Mouse (Mus musculus) MEL-GATA-1-ER (cell line): ENCODE data around the gene Necab3.
A peak's percentile ranks its signal among the peaks of the same experiment; 100 is the strongest.

Experiments used
- DNase-seq: peaks from one replicate; pipeline ENCODE4 v3.0.0-alpha.2; 2012; ENCODE audit warnings: low read depth; ENCODE audit errors: extremely low read depth

Gene Necab3

DNA sequence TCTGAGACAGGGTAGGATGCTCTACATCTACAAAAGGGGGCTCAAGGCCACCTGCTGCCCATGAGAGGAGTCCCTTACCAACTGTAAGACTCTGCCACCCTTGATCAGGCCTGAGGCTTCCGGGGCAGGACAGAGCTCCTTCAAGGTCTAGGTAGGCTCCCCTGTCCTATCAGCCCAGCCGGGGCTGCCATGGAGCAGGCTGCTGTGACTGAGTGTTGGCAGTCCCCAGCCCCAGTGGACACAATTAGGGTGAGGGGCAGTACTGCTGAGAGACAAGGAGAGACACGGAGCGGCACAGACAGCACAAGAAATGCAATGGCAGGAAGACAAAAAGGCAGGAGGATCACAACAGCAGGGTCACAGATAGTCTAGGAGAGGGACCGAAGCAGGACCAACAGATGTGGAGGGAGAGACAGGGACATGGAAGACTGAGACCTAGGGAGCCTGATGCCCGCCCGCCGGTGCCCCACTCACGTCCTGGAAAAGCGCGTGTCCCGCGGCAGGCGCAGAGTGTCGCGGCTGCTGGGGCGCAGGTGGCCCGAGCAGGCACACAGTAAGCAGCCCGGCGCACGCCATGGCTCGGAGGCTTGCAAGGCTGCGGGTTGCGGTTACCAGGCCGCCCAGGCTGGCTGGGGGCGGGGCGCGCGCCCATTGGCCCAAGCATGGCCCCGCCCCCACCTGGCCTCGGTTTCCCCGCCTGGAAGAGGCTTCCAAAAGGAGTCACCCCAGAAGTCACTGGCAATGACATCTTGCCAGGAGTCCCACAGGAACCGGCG lies at the start of gene Necab3:
Gene Necab3, minus strand, starts transcription at position 627 of the 776 bp plus-strand sequence.
- no peak for DNase-seq

DNA sequence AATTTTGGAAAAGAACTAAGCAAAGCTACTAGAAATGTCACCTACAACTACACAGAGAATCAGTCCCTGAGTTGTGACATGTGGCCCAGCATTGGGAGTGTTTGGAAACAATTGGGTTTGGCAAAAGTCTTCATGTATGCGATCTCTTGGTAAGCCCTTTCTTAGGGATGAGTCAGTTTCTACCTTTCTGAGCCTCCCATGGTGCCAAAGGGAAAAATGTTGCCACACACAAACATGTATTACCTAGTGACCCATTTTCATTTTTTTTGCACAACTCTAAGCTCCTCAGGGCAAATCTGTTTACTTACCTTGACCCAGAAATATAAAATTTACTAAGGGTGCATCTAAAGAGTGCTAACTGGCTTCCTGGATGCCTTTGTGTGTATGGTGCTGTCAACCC lies 48.3 kb upstream of the Necab3 start:
- no peak for DNase-seq

GRCm38 (mm10) chr2:154604156-154604555 lies 45.5 kb upstream of the Necab3 start:
- DNase-seq = no peak

DNA sequence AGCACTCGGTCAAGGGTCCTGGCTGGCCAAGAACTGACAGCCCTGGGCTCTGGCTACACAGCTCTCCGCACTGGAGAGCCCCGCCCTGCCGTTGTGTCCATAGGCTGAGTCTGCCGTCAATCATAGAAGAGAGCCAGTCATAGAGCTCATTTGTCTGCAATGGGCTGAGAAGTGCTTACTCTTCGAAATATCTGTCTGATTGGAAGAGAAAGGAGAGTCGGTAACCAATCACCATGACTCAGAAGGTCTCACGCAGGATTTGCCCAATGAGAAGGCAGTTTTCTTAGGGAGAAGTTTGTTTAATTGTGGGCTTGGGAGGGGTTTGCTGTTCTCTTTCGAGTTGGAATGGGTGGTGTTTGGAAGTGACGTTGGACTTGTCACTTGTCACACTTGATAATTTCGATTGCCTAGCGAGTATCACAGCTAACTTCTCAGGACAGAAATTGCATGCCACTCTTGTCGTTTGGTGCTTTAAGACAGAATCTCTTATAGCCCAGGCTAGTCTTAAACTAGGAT lies 45.0 kb upstream of the Necab3 start, which contains the start of gene Pxmp4:
Gene Pxmp4, minus strand, starts transcription at position 71 of the 516 bp plus-strand sequence.
- DNase-seq = peak; percentile 100

DNA sequence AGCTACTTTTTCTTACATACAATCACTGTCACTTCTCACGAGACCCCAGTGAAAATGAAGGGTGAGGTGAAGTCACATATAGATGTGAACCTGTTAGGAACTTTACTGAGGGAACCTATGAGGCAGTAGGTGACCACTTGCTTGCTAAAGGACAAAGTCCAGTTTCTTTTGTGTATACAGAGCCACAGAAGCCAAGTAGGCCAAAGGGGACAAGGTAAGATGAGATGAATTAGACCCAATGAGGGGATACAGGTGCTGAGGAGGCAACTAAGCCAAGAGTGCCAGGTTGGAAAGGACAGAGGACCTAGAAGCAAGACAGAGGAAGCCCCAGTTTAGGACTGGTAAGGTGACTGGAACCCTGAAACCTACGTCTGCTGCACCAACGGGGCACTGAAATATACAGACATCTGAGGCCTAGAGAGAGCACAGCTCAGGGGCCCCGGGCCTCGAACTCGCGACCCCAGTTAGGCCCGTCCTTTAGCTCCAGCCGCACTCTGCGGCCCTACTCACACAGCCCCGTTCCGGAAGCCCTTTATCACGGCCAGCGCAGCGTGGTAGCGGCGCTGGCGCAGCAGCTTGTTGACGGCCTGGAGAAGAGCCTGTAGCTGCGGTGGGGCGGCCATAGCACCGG lies 44.4 kb upstream of the Necab3 start:
- DNase-seq = no peak

DNA sequence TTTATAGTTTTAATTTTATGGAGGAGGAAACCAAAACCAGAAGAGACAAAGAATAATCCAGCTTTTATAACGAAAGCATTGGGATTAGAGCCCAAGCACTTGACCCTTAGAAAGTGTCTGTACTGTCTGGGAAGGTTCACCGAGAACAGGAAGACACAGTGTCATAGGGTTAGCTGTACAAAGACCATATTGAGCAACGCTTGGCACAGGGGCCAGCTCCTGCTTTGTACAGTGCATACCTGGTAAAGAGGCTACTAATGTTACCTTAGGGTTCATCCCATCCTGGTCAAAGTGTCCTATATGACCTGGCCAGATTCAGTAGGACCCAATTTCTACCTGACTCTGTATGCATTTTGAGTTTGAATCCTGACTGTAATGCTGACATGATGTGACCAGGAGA lies 42.6 kb upstream of the Necab3 start:
- no peak for DNase-seq

DNA sequence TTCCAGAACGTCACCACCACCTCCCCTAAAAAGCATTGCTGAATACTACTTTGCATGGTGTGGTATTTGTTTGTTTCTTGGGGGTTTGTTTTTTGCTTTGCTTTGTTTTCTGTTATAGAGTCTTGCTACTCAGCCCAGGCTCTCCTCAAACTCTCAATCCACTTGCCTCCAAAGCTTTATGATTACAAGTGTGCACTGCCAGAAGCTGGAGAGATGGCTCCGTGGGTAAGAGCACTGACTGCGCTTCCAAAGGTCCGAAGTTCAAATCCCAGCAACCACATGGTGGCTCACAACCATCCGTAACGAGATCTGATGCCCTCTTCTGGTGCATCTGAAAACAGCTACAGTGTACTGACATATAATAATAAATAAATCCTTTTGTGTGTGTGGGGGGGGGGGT lies 41.9 kb upstream of the Necab3 start:
- DNase-seq = no peak

DNA sequence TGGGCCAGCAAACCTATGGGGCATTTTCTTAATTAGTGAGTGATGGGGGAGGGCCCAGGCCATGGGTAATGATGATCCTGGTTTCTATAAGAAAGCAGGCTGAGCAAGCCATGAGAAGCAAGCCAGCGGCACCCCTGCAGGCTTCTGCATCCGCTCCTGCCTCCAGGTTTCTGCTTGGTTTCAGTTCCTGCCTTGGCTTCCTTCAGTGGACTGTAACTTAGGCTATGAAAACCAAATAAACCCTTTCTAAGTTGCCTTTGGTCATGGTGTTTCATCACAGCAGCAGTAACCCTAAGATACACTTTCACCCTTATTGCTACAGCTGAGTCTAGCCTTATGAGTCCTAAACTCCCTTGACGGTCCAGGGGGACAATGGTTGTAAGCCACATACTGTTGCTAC lies 38.7 kb upstream of the Necab3 start:
- DNase-seq = no peak

GRCm38 (mm10) chr2:154595775-154596174 lies 37.1 kb upstream of the Necab3 start:
- no peak for DNase-seq

DNA sequence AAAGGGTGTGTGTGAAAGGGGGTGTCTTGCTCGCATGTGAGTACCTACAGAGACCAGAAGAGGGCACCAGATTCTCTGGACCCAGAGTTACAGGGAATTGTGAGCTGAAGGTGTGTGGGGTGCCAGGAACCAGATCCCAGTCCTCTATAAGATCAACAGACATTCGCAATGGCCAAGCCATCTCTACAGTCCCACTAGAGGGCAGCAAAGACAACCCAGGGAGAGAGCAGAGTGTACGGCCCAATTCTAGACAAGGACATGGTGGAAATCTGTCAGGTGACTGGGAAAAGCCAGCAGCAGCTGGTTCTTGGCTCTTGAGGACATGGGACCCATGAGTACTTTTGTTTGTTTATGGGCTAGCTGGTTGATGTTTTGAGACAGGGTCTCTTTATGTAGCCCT lies 34.3 kb upstream of the Necab3 start:
- DNase-seq = no peak

GRCm38 (mm10) chr2:154591239-154591638 lies 32.5 kb upstream of the Necab3 start:
- DNase-seq = no peak

- no peak for DNase-seq
Observed at GRCm38 (mm10) chr2:154589051-154589450, 30.4 kb upstream of the Necab3 start.

DNA sequence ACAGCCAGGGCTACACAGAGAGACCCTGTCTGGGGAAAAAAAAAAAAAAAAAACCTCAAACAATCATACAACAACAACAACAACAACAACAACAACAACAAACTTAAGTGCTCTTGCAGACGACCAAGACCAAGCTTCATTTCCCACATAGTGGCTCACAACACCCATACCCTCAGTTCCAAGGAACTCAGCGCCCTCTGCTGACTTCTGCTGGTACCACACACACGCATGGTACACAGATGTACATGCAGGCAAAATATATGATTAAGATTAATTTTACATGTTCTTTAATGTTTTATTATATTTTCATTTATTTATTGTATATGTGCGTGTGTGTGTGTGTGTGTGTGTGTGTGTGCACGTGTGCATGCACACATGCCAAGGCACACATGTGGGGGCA lies 27.7 kb upstream of the Necab3 start:
- DNase-seq = peak; percentile 42

DNA sequence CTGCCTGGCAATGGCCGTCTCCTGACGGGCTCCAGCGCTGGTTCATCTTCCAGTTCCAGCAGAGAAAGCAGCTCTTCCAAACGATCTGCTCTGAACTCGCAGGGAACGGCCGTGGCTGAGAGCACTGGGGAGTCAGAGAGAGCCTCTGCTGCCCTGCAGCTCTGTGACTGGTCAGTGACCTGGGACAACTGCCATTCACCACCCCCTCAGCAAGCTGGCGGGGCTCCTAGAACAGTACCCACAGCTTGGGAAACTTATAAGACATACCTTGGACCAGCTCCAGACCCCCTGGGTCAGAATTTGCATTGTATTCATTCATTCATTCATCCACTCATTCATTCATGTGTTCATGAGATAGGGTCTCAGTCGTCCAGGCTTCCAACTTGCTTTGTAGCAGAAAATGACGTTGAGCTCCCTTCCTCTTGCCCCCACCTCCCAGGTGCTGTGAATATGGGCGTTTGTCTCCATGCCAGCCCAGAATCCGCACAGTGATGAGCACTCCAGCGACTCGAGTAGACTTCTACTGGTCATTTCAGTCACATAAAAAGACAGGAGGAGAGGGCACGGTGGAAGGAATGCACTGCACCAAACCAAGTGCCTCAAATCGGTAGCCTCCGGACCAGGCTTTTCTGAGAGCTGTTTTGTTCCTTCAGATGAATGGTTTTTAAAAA lies 26.4 kb upstream of the Necab3 start:
- DNase-seq = no peak

GRCm38 (mm10) chr2:154583906-154584872 lies 25.5 kb upstream of the Necab3 start:
- DNase-seq = peak; percentile 50

GRCm38 (mm10) chr2:154581421-154581820 lies 22.7 kb upstream of the Necab3 start:
- DNase-seq = no peak

- DNase-seq = no peak
Observed at GRCm38 (mm10) chr2:154580586-154580985, 21.9 kb upstream of the Necab3 start.

DNA sequence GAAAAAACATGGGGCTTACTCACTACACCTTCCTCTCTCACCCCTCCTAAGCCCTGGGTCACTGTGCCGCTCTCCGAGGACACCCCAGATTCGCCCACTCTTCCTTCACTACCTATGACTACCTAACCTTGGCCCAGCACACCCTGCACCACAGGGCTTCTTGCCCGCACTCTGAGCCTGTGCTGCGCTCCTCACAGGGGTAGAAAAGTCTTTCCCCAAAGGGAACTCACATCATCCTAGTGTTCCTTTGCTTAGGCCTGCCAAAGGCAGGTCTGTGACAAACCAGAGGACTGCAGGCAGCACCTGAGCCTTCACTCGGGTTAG lies 19.0 kb upstream of the Necab3 start:
- DNase-seq = no peak

- no peak for DNase-seq
Observed at GRCm38 (mm10) chr2:154576876-154577743, 18.4 kb upstream of the Necab3 start.

DNA sequence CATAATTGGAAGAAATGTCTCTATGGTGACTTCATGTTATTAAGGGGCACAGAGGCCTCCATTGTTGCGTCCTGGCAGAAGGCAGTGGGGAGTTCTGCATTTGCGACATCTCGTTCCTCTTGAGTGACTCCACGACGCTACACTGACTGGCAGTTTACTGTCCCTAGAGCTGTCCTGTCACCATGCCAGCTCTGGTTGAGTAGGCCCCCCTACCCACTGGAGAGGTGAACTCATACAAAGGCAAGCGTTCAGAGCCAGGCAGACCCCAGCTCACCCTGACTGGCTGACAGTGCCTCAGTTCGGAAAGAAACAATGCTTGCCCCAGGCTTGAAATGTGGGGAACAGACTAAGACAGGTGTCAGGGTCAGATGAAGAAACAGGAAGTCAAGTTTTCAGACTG lies 15.6 kb upstream of the Necab3 start:
- DNase-seq = no peak
